Mouse (Mus musculus): ENCODE data around the gene Smarcd1. TPM values are rescaled to one million over a fixed set of nuclear protein-coding genes. Genes with fewer than 3 reads are reported as not detected.

Gene Smarcd1
- 111 and 116 TPM in 2 replicates for polyA plus RNA-seq (2015; fragmentation: Nextera tagmentation; extraction: Ambion mirVana)

- H3K27me3 ChIP-seq (replicated peaks; ENCODE audit: control insufficient read depth, insufficient read depth, low read length), result peaks cover 2% of the 10 kb centered on the region; the same call in 1 of the 2 replicates
- peaks cover 34% of the 10 kb centered on the region for H3K4me1 ChIP-seq (replicated peaks; ENCODE audit: control insufficient read depth, insufficient read depth, low read length)
- H3K4me3 ChIP-seq (replicated peaks; ENCODE audit: low read length), result peak within 1 kb of the TSS; percentile 68
- peak within 1 kb of the TSS; percentile 83 for H3K4me2 ChIP-seq (ENCODE audit: low read length)
- H3K9ac ChIP-seq (replicated peaks; ENCODE audit: low read depth, low read length), result peak within 1 kb of the TSS; percentile 90
- WGBS, result under 1% methylated on average over 63 of the region's 71 CpGs
- ATAC-seq, result peak; percentile 98
- H3K36me3 ChIP-seq (ENCODE audit: control insufficient read depth, insufficient read depth), result peaks cover 3% of the 10 kb centered on the region
- no peaks in the 10 kb centered on the region for H3K9me3 ChIP-seq (ENCODE audit: control insufficient read depth, low read length)
- H3K27ac ChIP-seq (ENCODE audit: low read length), result peak within 1 kb of the TSS; percentile 93
Observed at GRCm38 (mm10) chr15:99701999-99702900, at the start of gene Smarcd1. Gene Smarcd1 (plus strand): TSS chr15:99702129.

GRCm38 (mm10) chr15:99653291-99653690, 48.6 kb upstream of the Smarcd1 start:
- H3K27ac ChIP-seq (ENCODE audit: low read length), result no peak overlapping the region
- ATAC-seq, result no peak
- H3K27me3 ChIP-seq (replicated peaks; ENCODE audit: control insufficient read depth, insufficient read depth, low read length), result peaks cover 11% of the 10 kb centered on the region
- H3K9me3 ChIP-seq (ENCODE audit: control insufficient read depth, low read length), result no peaks in the 10 kb centered on the region
- H3K4me3 ChIP-seq (replicated peaks; ENCODE audit: low read length), result peak overlapping the region; percentile 14; the same call in 1 of the 2 replicates
- WGBS, result 16% methylated on average over 8 of the region's 8 CpGs
- H3K4me1 ChIP-seq (replicated peaks; ENCODE audit: control insufficient read depth, insufficient read depth, low read length), result peaks cover 28% of the 10 kb centered on the region
- 0 out of 2 replicates have a peak overlapping the region, but pooled peaks have one; percentile 14 for H3K9ac ChIP-seq (replicated peaks; ENCODE audit: low read depth, low read length)
- H3K36me3 ChIP-seq (ENCODE audit: control insufficient read depth, insufficient read depth), result no peaks in the 10 kb centered on the region
- H3K4me2 ChIP-seq (ENCODE audit: low read length), result peak overlapping the region; percentile 40

- H3K4me2 ChIP-seq (ENCODE audit: low read length), result peak overlapping the region; percentile 40
- WGBS, result 4% methylated on average over 21 of the region's 21 CpGs
- H3K4me3 ChIP-seq (replicated peaks; ENCODE audit: low read length), result peak overlapping the region; percentile 14
- H3K4me1 ChIP-seq (replicated peaks; ENCODE audit: control insufficient read depth, insufficient read depth, low read length), result peaks cover 24% of the 10 kb centered on the region
- peaks cover 11% of the 10 kb centered on the region for H3K27me3 ChIP-seq (replicated peaks; ENCODE audit: control insufficient read depth, insufficient read depth, low read length)
- H3K9me3 ChIP-seq (ENCODE audit: control insufficient read depth, low read length), result no peaks in the 10 kb centered on the region
- no peak for ATAC-seq
- H3K36me3 ChIP-seq (ENCODE audit: control insufficient read depth, insufficient read depth), result no peaks in the 10 kb centered on the region
- H3K27ac ChIP-seq (ENCODE audit: low read length), result no peak overlapping the region
- H3K9ac ChIP-seq (replicated peaks; ENCODE audit: low read depth, low read length), result 0 out of 2 replicates have a peak overlapping the region, but pooled peaks have one; percentile 14
Observed at GRCm38 (mm10) chr15:99653876-99654275, 48.1 kb upstream of the Smarcd1 start.

- Histone ChIP-seq H3K27me3 (replicated peaks; ENCODE audit: control insufficient read depth, insufficient read depth, low read length) (peaks cover 11% of the 10 kb centered on the region), H3K4me3 (replicated peaks; ENCODE audit: low read length) (no peak overlapping the region), H3K36me3 (ENCODE audit: control insufficient read depth, insufficient read depth) (no peaks in the 10 kb centered on the region), H3K9me3 (ENCODE audit: control insufficient read depth, low read length) (no peaks in the 10 kb centered on the region), H3K4me1 (replicated peaks; ENCODE audit: control insufficient read depth, insufficient read depth, low read length) (peaks cover 9% of the 10 kb centered on the region), H3K27ac (ENCODE audit: low read length) (no peak overlapping the region), H3K4me2 (ENCODE audit: low read length) (no peak overlapping the region), H3K9ac (replicated peaks; ENCODE audit: low read depth, low read length) (no peak overlapping the region)
- 48% methylated on average over 9 of the region's 9 CpGs for whole genome bisulfite sequencing
- no peak for ATAC-seq
Observed at GRCm38 (mm10) chr15:99655956-99656355, 46.0 kb upstream of the Smarcd1 start.

GRCm38 (mm10) chr15:99658437-99658836, 43.5 kb upstream of the Smarcd1 start:
- no peak for ATAC-seq
- H3K9me3 ChIP-seq (ENCODE audit: control insufficient read depth, low read length), result no peaks in the 10 kb centered on the region
- H3K9ac ChIP-seq (replicated peaks; ENCODE audit: low read depth, low read length), result no peak overlapping the region
- H3K27me3 ChIP-seq (replicated peaks; ENCODE audit: control insufficient read depth, insufficient read depth, low read length), result peaks cover 11% of the 10 kb centered on the region
- WGBS, result 51% methylated on average over 2 of the region's 2 CpGs
- H3K4me2 ChIP-seq (ENCODE audit: low read length), result no peak overlapping the region
- no peak overlapping the region for H3K4me3 ChIP-seq (replicated peaks; ENCODE audit: low read length)
- H3K4me1 ChIP-seq (replicated peaks; ENCODE audit: control insufficient read depth, insufficient read depth, low read length), result peaks cover 9% of the 10 kb centered on the region
- H3K27ac ChIP-seq (ENCODE audit: low read length), result no peak overlapping the region
- no peaks in the 10 kb centered on the region for H3K36me3 ChIP-seq (ENCODE audit: control insufficient read depth, insufficient read depth)

GRCm38 (mm10) chr15:99661121-99661830, 40.7 kb upstream of the Smarcd1 start:
- H3K27ac ChIP-seq (ENCODE audit: low read length), result no peak overlapping the region
- 82% methylated on average over 15 of the region's 15 CpGs for WGBS

GRCm38 (mm10) chr15:99662371-99662770, 39.6 kb upstream of the Smarcd1 start:
- H3K27ac ChIP-seq (ENCODE audit: low read length), result peak overlapping the region; percentile 24; the same call in 1 of the 2 replicates
- peaks cover 31% of the 10 kb centered on the region for H3K4me1 ChIP-seq (replicated peaks; ENCODE audit: control insufficient read depth, insufficient read depth, low read length)
- H3K27me3 ChIP-seq (replicated peaks; ENCODE audit: control insufficient read depth, insufficient read depth, low read length), result no peaks in the 10 kb centered on the region
- WGBS, result 45% methylated on average over 7 of the region's 7 CpGs
- no peak overlapping the region for H3K9ac ChIP-seq (replicated peaks; ENCODE audit: low read depth, low read length)
- H3K4me3 ChIP-seq (replicated peaks; ENCODE audit: low read length), result no peak overlapping the region
- H3K4me2 ChIP-seq (ENCODE audit: low read length), result no peak overlapping the region
- no peaks in the 10 kb centered on the region for H3K36me3 ChIP-seq (ENCODE audit: control insufficient read depth, insufficient read depth)
- ATAC-seq, result no peak
- H3K9me3 ChIP-seq (ENCODE audit: control insufficient read depth, low read length), result no peaks in the 10 kb centered on the region

More at GRCm38 (mm10) chr15:99661121-99661830, 40.7 kb upstream of the Smarcd1 start:
- no peak overlapping the region for H3K4me2 ChIP-seq (ENCODE audit: low read length)
- H3K4me3 ChIP-seq (replicated peaks; ENCODE audit: low read length), result no peak overlapping the region
- no peak for ATAC-seq
- no peak overlapping the region for H3K9ac ChIP-seq (replicated peaks; ENCODE audit: low read depth, low read length)
- H3K4me1 ChIP-seq (replicated peaks; ENCODE audit: control insufficient read depth, insufficient read depth, low read length), result peaks cover 28% of the 10 kb centered on the region
- H3K36me3 ChIP-seq (ENCODE audit: control insufficient read depth, insufficient read depth), result no peaks in the 10 kb centered on the region
- no peaks in the 10 kb centered on the region for H3K27me3 ChIP-seq (replicated peaks; ENCODE audit: control insufficient read depth, insufficient read depth, low read length)
- H3K9me3 ChIP-seq (ENCODE audit: control insufficient read depth, low read length), result no peaks in the 10 kb centered on the region

- peaks cover 39% of the 10 kb centered on the region for H3K4me1 ChIP-seq (replicated peaks; ENCODE audit: control insufficient read depth, insufficient read depth, low read length)
- 3% methylated on average over 17 of the region's 17 CpGs for WGBS
- peak overlapping the region; percentile 87 for H3K4me2 ChIP-seq (ENCODE audit: low read length)
- peak; percentile 47 for ATAC-seq
- H3K36me3 ChIP-seq (ENCODE audit: control insufficient read depth, insufficient read depth), result no peaks in the 10 kb centered on the region
- peak overlapping the region; percentile 94 for H3K27ac ChIP-seq (ENCODE audit: low read length)
- no peaks in the 10 kb centered on the region for H3K27me3 ChIP-seq (replicated peaks; ENCODE audit: control insufficient read depth, insufficient read depth, low read length)
- peak overlapping the region; percentile 52 for H3K4me3 ChIP-seq (replicated peaks; ENCODE audit: low read length)
- peak overlapping the region; percentile 76 for H3K9ac ChIP-seq (replicated peaks; ENCODE audit: low read depth, low read length)
- H3K9me3 ChIP-seq (ENCODE audit: control insufficient read depth, low read length), result no peaks in the 10 kb centered on the region
Observed at GRCm38 (mm10) chr15:99663964-99664599, 37.8 kb upstream of the Smarcd1 start.

All from forebrain, embryonic 16.5 days (tissue).